Mouse (Mus musculus): ENCODE measurements around the gene 9630041A04Rik. TPM values are rescaled to one million over a fixed set of nuclear protein-coding genes. Genes with fewer than 3 reads are reported as not detected.

The 9630041A04Rik gene
- not detected for total RNA-seq (2021)
- long read RNA-seq, experiment 1: 0 reads
- long read RNA-seq, experiment 2: 0 reads

- no peak for DNase-seq
Observed at GRCm38 (mm10) chr9:101861596-101862471, at the start of gene 9630041A04Rik. Gene 9630041A04Rik, plus strand, starts transcription at chr9:101861841.

GRCm38 (mm10) chr9:101823896-101824295 is 37.7 kb upstream of the 9630041A04Rik start:
- DNase-seq: no peak

- no peak for DNase-seq
Observed at GRCm38 (mm10) chr9:101825626-101826025, 36.0 kb upstream of the 9630041A04Rik start.

- DNase-seq: no peak
Observed at GRCm38 (mm10) chr9:101833619-101834018, 28.0 kb upstream of the 9630041A04Rik start.

- DNase-seq: no peak
Observed at GRCm38 (mm10) chr9:101841101-101841500, 20.5 kb upstream of the 9630041A04Rik start.

GRCm38 (mm10) chr9:101843893-101844292 is 17.7 kb upstream of the 9630041A04Rik start:
- DNase-seq: no peak

GRCm38 (mm10) chr9:101845691-101846090 is 15.9 kb upstream of the 9630041A04Rik start:
- no peak for DNase-seq

GRCm38 (mm10) chr9:101862481-101863065 is 932 bp downstream of the 9630041A04Rik start:
- peak; percentile 77 for DNase-seq

- DNase-seq: no peak
Observed at GRCm38 (mm10) chr9:101863130-101863529, 1.5 kb downstream of the 9630041A04Rik start.

- DNase-seq: no peak
Observed at GRCm38 (mm10) chr9:101868593-101868992, 7.0 kb downstream of the 9630041A04Rik start.

GRCm38 (mm10) chr9:101870034-101870433 is 8.4 kb downstream of the 9630041A04Rik start:
- no peak for DNase-seq

- DNase-seq: no peak
Observed at GRCm38 (mm10) chr9:101875306-101875705, 13.7 kb downstream of the 9630041A04Rik start.

- no peak for DNase-seq
Observed at GRCm38 (mm10) chr9:101877109-101877987, 15.7 kb downstream of the 9630041A04Rik start.

GRCm38 (mm10) chr9:101883295-101883694 is 21.7 kb downstream of the 9630041A04Rik start:
- DNase-seq: no peak

- DNase-seq: no peak
Observed at GRCm38 (mm10) chr9:101897851-101898250, 36.2 kb downstream of the 9630041A04Rik start.

- DNase-seq: no peak
Observed at GRCm38 (mm10) chr9:101903406-101903805, 41.8 kb downstream of the 9630041A04Rik start.

GRCm38 (mm10) chr9:101907747-101908255 is 46.2 kb downstream of the 9630041A04Rik start:
- DNase-seq: no peak

GRCm38 (mm10) chr9:101908849-101909248 is 47.2 kb downstream of the 9630041A04Rik start:
- no peak for DNase-seq

- DNase-seq: no peak
Observed at GRCm38 (mm10) chr9:101909491-101909890, 47.9 kb downstream of the 9630041A04Rik start.

GRCm38 (mm10) chr9:101911176-101911866 is 49.7 kb downstream of the 9630041A04Rik start:
- DNase-seq: no peak

- no peak for DNase-seq
Observed at GRCm38 (mm10) chr9:101915082-101915481, 53.4 kb downstream of the 9630041A04Rik start.

Data from gastrocnemius, postnatal 25 days (tissue).